Mouse (Mus musculus) testis, adult 2 months (tissue): ENCODE data around the gene Cript. TPM values are rescaled to one million over a fixed set of nuclear protein-coding genes. Genes with fewer than 3 reads are reported as not detected.

ENCODE experiments used
- H3K27ac ChIP-seq: fragments of 200-500 bp; 2 replicates; pipeline ENCODE4 v1.5.1; 2012; ENCODE audit warnings: low read depth, low read length; ENCODE audit not compliant: control insufficient read depth, insufficient read depth
- H3K27me3 ChIP-seq: fragments of 200-500 bp; 2 replicates; pipeline ENCODE4 v1.6.1; 2012; ENCODE audit warnings: mild to moderate bottlenecking, low read length, moderate library complexity; ENCODE audit not compliant: control insufficient read depth, insufficient read depth
- H3K36me3 ChIP-seq: fragments of 200-500 bp; 2 replicates; pipeline ENCODE4 v1.6.1; 2012; ENCODE audit warnings: mild to moderate bottlenecking, low read length; ENCODE audit not compliant: control insufficient read depth, insufficient read depth
- H3K4me1 ChIP-seq: fragments of 200-500 bp; 2 replicates; pipeline ENCODE4 v1.6.1; 2012; ENCODE audit warnings: low read length; ENCODE audit not compliant: control insufficient read depth, insufficient read depth
- H3K4me3 ChIP-seq: fragments of 200-500 bp; 2 replicates; pipeline ENCODE4 v1.5.1; 2012; ENCODE audit warnings: low read depth, mild to moderate bottlenecking, low read length, moderate library complexity, mixed read lengths; ENCODE audit not compliant: control insufficient read depth
- CTCF ChIP-seq: fragments of 200-500 bp; IDR thresholded peaks from 2 replicates; pipeline ENCODE4 v1.5.1; 2012; ENCODE audit warnings: low read depth, mild to moderate bottlenecking, inconsistent platforms, low read length, moderate library complexity; ENCODE audit not compliant: control insufficient read depth, insufficient read depth, insufficient replicate concordance
- POLR2A ChIP-seq: fragments of 200-500 bp; IDR thresholded peaks from 2 replicates; pipeline ENCODE4 v1.6.1; 2012; ENCODE audit warnings: low read depth, mild to moderate bottlenecking, inconsistent platforms, low read length, moderate library complexity; ENCODE audit not compliant: control insufficient read depth
- polyA plus RNA-seq: library from polyadenylated mRNA; depleted of rRNA; stranded (reverse); fragments of >200 nt; gene quantifications from 2 replicates; pipeline ENCODE4 v1.2.3, GENCODE M21; 2012

The Cript gene
- polyA plus RNA-seq, 1 experiment, result 58.9 TPM

GRCm38 (mm10) chr17:86988161-86988560 is 37.2 kb upstream of the Cript start:
- Histone ChIP-seq H3K4me3 (no peak overlapping the region), H3K27me3 (no peaks in the 10 kb centered on the region), H3K36me3 (no peaks in the 10 kb centered on the region), H3K27ac (no peak overlapping the region), H3K4me1 (peaks cover 5% of the 10 kb centered on the region; the same call in 1 of the 2 replicates)
- TF ChIP-seq POLR2A (no peak), CTCF (no peak)

GRCm38 (mm10) chr17:86988601-86989184 is 36.7 kb upstream of the Cript start:
- H3K27ac ChIP-seq, result no peak overlapping the region
- peaks cover 5% of the 10 kb centered on the region; the same call in 1 of the 2 replicates for H3K4me1 ChIP-seq
- H3K4me3 ChIP-seq, result no peak overlapping the region
- TF ChIP-seq POLR2A (no peak), CTCF (no peak)
- H3K27me3 ChIP-seq, result no peaks in the 10 kb centered on the region
- H3K36me3 ChIP-seq, result no peaks in the 10 kb centered on the region

- H3K4me1 ChIP-seq, result peaks cover 5% of the 10 kb centered on the region; the same call in 1 of the 2 replicates
- no peak overlapping the region for H3K27ac ChIP-seq
- H3K36me3 ChIP-seq, result no peaks in the 10 kb centered on the region
- no peak overlapping the region for H3K4me3 ChIP-seq
- H3K27me3 ChIP-seq, result no peaks in the 10 kb centered on the region
- TF ChIP-seq POLR2A (no peak), CTCF (no peak)
Observed at GRCm38 (mm10) chr17:86991306-86991705, 34.0 kb upstream of the Cript start.

GRCm38 (mm10) chr17:86997323-86997722 is 28.0 kb upstream of the Cript start:
- H3K36me3 ChIP-seq, result no peaks in the 10 kb centered on the region
- no peak overlapping the region for H3K27ac ChIP-seq
- no peak overlapping the region for H3K4me3 ChIP-seq
- H3K27me3 ChIP-seq, result no peaks in the 10 kb centered on the region
- H3K4me1 ChIP-seq, result no peaks in the 10 kb centered on the region
- no peak for TF ChIP-seq POLR2A
- TF ChIP-seq CTCF, result no peak

- Histone ChIP-seq H3K27ac (no peak overlapping the region), H3K4me1 (no peaks in the 10 kb centered on the region), H3K4me3 (no peak overlapping the region), H3K27me3 (no peaks in the 10 kb centered on the region), H3K36me3 (no peaks in the 10 kb centered on the region)
- TF ChIP-seq CTCF (no peak), POLR2A (no peak)
Observed at GRCm38 (mm10) chr17:87008950-87009349, 16.4 kb upstream of the Cript start.

- Histone ChIP-seq H3K4me1 (no peaks in the 10 kb centered on the region), H3K27ac (no peak overlapping the region), H3K36me3 (no peaks in the 10 kb centered on the region), H3K27me3 (no peaks in the 10 kb centered on the region), H3K4me3 (no peak overlapping the region)
- TF ChIP-seq POLR2A, result no peak
- no peak for TF ChIP-seq CTCF
Observed at GRCm38 (mm10) chr17:87011301-87012019, 13.9 kb upstream of the Cript start.

- Histone ChIP-seq H3K27me3 (no peaks in the 10 kb centered on the region), H3K4me3 (no peak overlapping the region), H3K4me1 (0 out of 2 replicates have a peak, but pooled peaks cover 2% of the 10 kb centered on the region), H3K27ac (no peak overlapping the region), H3K36me3 (no peaks in the 10 kb centered on the region)
- no peak for TF ChIP-seq CTCF
- no peak for TF ChIP-seq POLR2A
Observed at GRCm38 (mm10) chr17:87019692-87020091, 5.7 kb upstream of the Cript start.
